Mouse (Mus musculus) adrenal gland, postnatal 0 days (tissue): ENCODE measurements around the gene Rps6kb1. TPM values are rescaled to one million over a fixed set of nuclear protein-coding genes. Genes with fewer than 3 reads are reported as not detected.

ENCODE experiments used
- microRNA-seq: library from miRNA; unstranded; fragments of <30 nt; microRNA quantifications from one replicate; pipeline ENCODE4, GENCODE M21; 2016; ENCODE audit warnings: borderline replicate concordance; ENCODE audit not compliant: insufficient number of aligned reads
- polyA plus RNA-seq: library from polyadenylated mRNA; unstranded; fragments of >200 nt; fragmentation: Nextera tagmentation; extraction: Ambion mirVana; gene quantifications from 2 replicates; pipeline ENCODE4 v1.2.1, GENCODE M21; 2015

Gene Rps6kb1
- 42.4 and 53.7 TPM in 2 replicates for polyA plus RNA-seq

DNA sequence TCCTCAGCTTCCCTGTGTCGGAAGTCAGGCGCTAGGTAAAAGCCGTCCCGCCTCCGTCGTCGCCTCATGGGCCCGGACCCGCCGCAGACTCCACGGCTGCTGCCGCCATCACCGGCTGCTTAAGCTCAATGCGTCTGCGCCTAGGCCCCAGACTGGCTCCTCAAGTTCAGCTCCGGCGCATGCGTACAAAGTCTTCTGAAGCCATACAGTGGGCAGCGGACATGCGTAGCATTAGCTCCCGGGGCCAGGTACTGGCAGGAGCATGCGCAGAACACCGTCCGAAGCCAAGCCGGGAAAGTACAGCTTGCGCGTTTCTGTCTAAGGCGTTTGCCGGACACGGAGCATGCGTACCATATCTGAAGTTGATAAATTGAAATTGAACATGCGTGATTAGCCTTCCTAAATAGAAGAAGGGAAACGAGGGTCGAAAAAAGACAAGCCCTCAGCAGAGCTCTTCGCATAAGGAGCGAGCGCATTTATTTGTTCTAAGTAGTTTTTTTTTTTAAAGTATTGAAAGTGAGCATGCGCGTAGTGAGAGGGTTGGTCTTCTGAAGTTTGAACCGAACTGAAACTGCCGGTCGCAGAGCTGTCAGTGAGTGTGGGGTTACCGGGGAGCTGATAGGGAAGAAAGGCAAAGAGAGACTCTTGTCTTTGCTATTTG, at the start of gene Rps6kb1, which contains the start of gene Tubd1:
Gene Rps6kb1 (minus strand): TSS at position 167 of the 661 bp plus-strand sequence.
Gene Tubd1 (plus strand): TSS at position 353 of the 661 bp plus-strand sequence.

DNA sequence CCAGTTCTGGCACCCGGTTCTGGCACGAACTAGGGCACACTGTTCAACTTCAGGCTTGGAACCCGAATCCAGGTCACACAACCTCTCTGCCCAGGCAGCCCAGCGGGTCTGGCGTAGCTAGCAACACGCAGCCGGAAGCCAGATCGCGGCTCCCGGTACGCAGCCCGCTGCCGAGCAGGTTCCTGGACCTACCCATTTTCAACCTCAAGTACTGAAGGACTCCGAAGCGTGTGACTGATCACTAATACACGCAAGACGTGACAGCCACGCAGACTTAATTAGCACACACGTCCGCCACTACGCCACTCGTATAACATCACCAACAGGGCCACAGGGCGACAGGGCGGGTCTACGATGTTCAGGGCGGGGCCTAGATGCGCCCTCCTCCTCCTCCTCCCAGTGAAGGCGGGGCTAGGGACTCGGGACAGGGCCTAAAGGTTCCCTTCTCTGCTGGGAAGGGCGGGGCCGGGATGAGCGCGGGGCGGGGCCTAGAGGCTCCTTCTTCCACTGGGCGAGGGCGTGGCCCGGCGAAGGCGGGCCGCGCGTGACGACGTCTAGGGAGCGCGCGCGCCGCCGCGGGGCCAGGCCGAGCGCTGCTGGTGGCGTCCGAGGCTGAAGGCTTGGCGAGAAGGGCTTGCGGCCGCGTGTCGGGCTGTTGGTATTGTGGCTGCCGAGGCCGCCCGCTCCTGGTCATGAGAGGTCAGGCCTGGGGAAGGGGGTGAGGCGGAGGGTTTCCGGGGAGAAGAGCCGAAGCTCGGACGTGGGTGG, 60.3 kb downstream of the Rps6kb1 start, which contains the start of gene Rnft1:
Gene Rnft1 (plus strand): TSS at position 557 of the 768 bp plus-strand sequence.

Small RNA genes within 50 kb of the gene (microRNA-seq; reads per million reads assigned to microRNA genes)
- gene Mir21a: 18,063 reads per million, percentile 95 among the genes with 10 or more reads in this experiment

Other genes starting within 250 kb of the Rps6kb1 start
- gene Med13, start 187.2 kb downstream of the Rps6kb1 start, polyA plus RNA-seq: 3.9 and 4.4 TPM in 2 replicates
- gene Rnft1, start 60.1 kb downstream of the Rps6kb1 start, polyA plus RNA-seq: 57.8 and 60.3 TPM in 2 replicates
- gene Tubd1, start 186 bp upstream of the Rps6kb1 start, polyA plus RNA-seq: 9.2 and 12.0 TPM in 2 replicates
- gene Vmp1, start 139.0 kb upstream of the Rps6kb1 start, polyA plus RNA-seq: 126 and 176 TPM in 2 replicates
- gene Ptrh2, start 139.2 kb upstream of the Rps6kb1 start, polyA plus RNA-seq: 28.6 and 32.1 TPM in 2 replicates
- 56.0 and 70.8 TPM in 2 replicates for gene Cltc, start 212.8 kb upstream of the Rps6kb1 start, polyA plus RNA-seq